Mouse (Mus musculus) hindbrain, embryonic 12.5 days (tissue): ENCODE data around the gene Pcdh15. TPM values are rescaled to one million over a fixed set of nuclear protein-coding genes. Genes with fewer than 3 reads are reported as not detected.

Experiments
- ATAC-seq: fragments of 200-750 bp; cut with Nextera tagmentation; 2 replicates; pipeline ENCODE4 v1.8.0; 2017; ENCODE audit warnings: moderate TSS enrichment; ENCODE audit not compliant: low FRiP score
- H3K27ac ChIP-seq: fragments of 300-500 bp; sonication (generic); 2 replicates; pipeline ENCODE4 v1.5.1; 2016; ENCODE audit warnings: mild to moderate bottlenecking
- H3K27me3 ChIP-seq: fragments of 300-500 bp; sonication (generic); 2 replicates; pipeline ENCODE4 v1.6.1; 2016; ENCODE audit warnings: mild to moderate bottlenecking
- H3K36me3 ChIP-seq: fragments of 300-500 bp; sonication (generic); 2 replicates; pipeline ENCODE4 v1.6.1; 2016; ENCODE audit warnings: mild to moderate bottlenecking
- H3K4me1 ChIP-seq: fragments of 300-500 bp; sonication (generic); 2 replicates; pipeline ENCODE4 v1.6.1; 2016
- H3K4me2 ChIP-seq: fragments of 300-500 bp; sonication (generic); replicated peaks from 2 replicates; pipeline ENCODE4 v1.6.1; 2016; ENCODE audit warnings: mild to moderate bottlenecking
- H3K4me3 ChIP-seq: fragments of 300-500 bp; sonication (generic); 2 replicates; pipeline ENCODE4 v1.5.1; 2016; ENCODE audit warnings: mild to moderate bottlenecking
- H3K9ac ChIP-seq: fragments of 300-500 bp; sonication (generic); 2 replicates; pipeline ENCODE4 v1.6.1; 2016; ENCODE audit warnings: mild to moderate bottlenecking, moderate library complexity
- H3K9me3 ChIP-seq: fragments of 300-500 bp; sonication (generic); replicated peaks from 2 replicates; pipeline ENCODE4 v1.6.1; 2016; ENCODE audit warnings: mild to moderate bottlenecking
- WGBS: fragments of 180-500 bp; shearing (Covaris S2); methylation state at CpG from one replicate; pipeline ENCODE4 v1.1.7; 2016; 5-methylcytosine and 5-hydroxymethylcytosine counted together
- polyA plus RNA-seq: library from polyadenylated mRNA; unstranded; fragments of >200 nt; fragmentation: Nextera tagmentation; extraction: Ambion mirVana; gene quantifications from 2 replicates; pipeline ENCODE4 v1.2.1, GENCODE M21; 2016

The Pcdh15 gene
- polyA plus RNA-seq, 1 experiment from 2014 or later: 4.9 TPM

GRCm38 (mm10) chr10:73725566-73726240, 626.6 kb downstream of the Pcdh15 start:
- H3K4me1 ChIP-seq: no peaks in the 10 kb centered on the region
- no peaks in the 10 kb centered on the region for H3K27me3 ChIP-seq
- H3K27ac ChIP-seq: no peak overlapping the region
- no peaks in the 10 kb centered on the region for H3K9me3 ChIP-seq
- no peak for ATAC-seq
- H3K9ac ChIP-seq: no peak overlapping the region
- H3K4me3 ChIP-seq: no peak overlapping the region
- WGBS: 90% methylated on average over 7 of the region's 7 CpGs
- H3K36me3 ChIP-seq: no peaks in the 10 kb centered on the region
- H3K4me2 ChIP-seq: no peak overlapping the region

- no peak for ATAC-seq
Measured at GRCm38 (mm10) chr10:73733246-73733645, 634.1 kb downstream of the Pcdh15 start.

GRCm38 (mm10) chr10:73749021-73749420, 649.9 kb downstream of the Pcdh15 start:
- H3K4me3 ChIP-seq: no peak overlapping the region
- no peak for ATAC-seq
- H3K4me2 ChIP-seq: no peak overlapping the region
- H3K27ac ChIP-seq: no peak overlapping the region
- WGBS: 33% methylated on average over 2 of the region's 2 CpGs
- H3K27me3 ChIP-seq: no peaks in the 10 kb centered on the region
- no peak overlapping the region for H3K9ac ChIP-seq
- H3K4me1 ChIP-seq: no peaks in the 10 kb centered on the region
- H3K9me3 ChIP-seq: no peaks in the 10 kb centered on the region
- no peaks in the 10 kb centered on the region for H3K36me3 ChIP-seq

More at GRCm38 (mm10) chr10:73733246-73733645, 634.1 kb downstream of the Pcdh15 start:
- Histone ChIP-seq H3K27me3 (no peaks in the 10 kb centered on the region), H3K27ac (no peak overlapping the region), H3K4me3 (no peak overlapping the region), H3K9ac (no peak overlapping the region), H3K9me3 (no peaks in the 10 kb centered on the region), H3K36me3 (no peaks in the 10 kb centered on the region), H3K4me1 (no peaks in the 10 kb centered on the region), H3K4me2 (no peak overlapping the region)
- 90% methylated on average over 7 of the region's 7 CpGs for WGBS

GRCm38 (mm10) chr10:73753876-73754275, 654.7 kb downstream of the Pcdh15 start:
- no peak overlapping the region for H3K4me3 ChIP-seq
- no peak for ATAC-seq
- H3K9ac ChIP-seq: no peak overlapping the region
- H3K27ac ChIP-seq: no peak overlapping the region
- no peak overlapping the region for H3K4me2 ChIP-seq
- no peaks in the 10 kb centered on the region for H3K4me1 ChIP-seq
- no peaks in the 10 kb centered on the region for H3K9me3 ChIP-seq
- no peaks in the 10 kb centered on the region for H3K36me3 ChIP-seq
- no peaks in the 10 kb centered on the region for H3K27me3 ChIP-seq
- WGBS: 62% methylated on average over 3 of the region's 3 CpGs

GRCm38 (mm10) chr10:73782945-73783344, 683.8 kb downstream of the Pcdh15 start:
- H3K36me3 ChIP-seq: no peaks in the 10 kb centered on the region
- no peaks in the 10 kb centered on the region for H3K4me1 ChIP-seq
- WGBS: 58% methylated on average over 4 of the region's 4 CpGs
- H3K9me3 ChIP-seq: no peaks in the 10 kb centered on the region
- H3K27ac ChIP-seq: no peak overlapping the region
- no peak overlapping the region for H3K4me2 ChIP-seq
- H3K4me3 ChIP-seq: no peak overlapping the region
- no peaks in the 10 kb centered on the region for H3K27me3 ChIP-seq
- no peak overlapping the region for H3K9ac ChIP-seq
- 0 out of 2 replicates have a peak, but pooled peaks have one; percentile 22 for ATAC-seq

GRCm38 (mm10) chr10:73788163-73788562, 689.0 kb downstream of the Pcdh15 start:
- 63% methylated on average over 3 of the region's 3 CpGs for WGBS
- Histone ChIP-seq H3K9ac (no peak overlapping the region), H3K4me1 (no peaks in the 10 kb centered on the region), H3K4me3 (no peak overlapping the region), H3K27ac (no peak overlapping the region), H3K27me3 (no peaks in the 10 kb centered on the region), H3K9me3 (no peaks in the 10 kb centered on the region), H3K36me3 (no peaks in the 10 kb centered on the region), H3K4me2 (no peak overlapping the region)
- no peak for ATAC-seq

GRCm38 (mm10) chr10:73805069-73805468, 705.9 kb downstream of the Pcdh15 start:
- no peak for ATAC-seq
- 88% methylated on average over 4 of the region's 4 CpGs for WGBS
- Histone ChIP-seq H3K27ac (no peak overlapping the region), H3K4me3 (no peak overlapping the region), H3K9me3 (no peaks in the 10 kb centered on the region), H3K4me2 (no peak overlapping the region), H3K27me3 (no peaks in the 10 kb centered on the region), H3K4me1 (no peaks in the 10 kb centered on the region), H3K9ac (no peak overlapping the region), H3K36me3 (no peaks in the 10 kb centered on the region)

GRCm38 (mm10) chr10:73812311-73812710, 713.2 kb downstream of the Pcdh15 start:
- H3K27me3 ChIP-seq: no peaks in the 10 kb centered on the region

GRCm38 (mm10) chr10:73821657-73822583, 722.8 kb downstream of the Pcdh15 start:
- Histone ChIP-seq H3K9me3 (no peaks in the 10 kb centered on the region), H3K27ac (no peak overlapping the region), H3K4me3 (peak overlapping the region; percentile 19), H3K9ac (peak overlapping the region; percentile 47; the same call in 1 of the 2 replicates), H3K27me3 (no peaks in the 10 kb centered on the region), H3K4me2 (peak overlapping the region; percentile 50), H3K4me1 (peaks cover 8% of the 10 kb centered on the region), H3K36me3 (no peaks in the 10 kb centered on the region)
- WGBS: 33% methylated on average over 22 of the region's 22 CpGs
- peak; percentile 87 for ATAC-seq

More at GRCm38 (mm10) chr10:73812311-73812710, 713.2 kb downstream of the Pcdh15 start:
- H3K36me3 ChIP-seq: no peaks in the 10 kb centered on the region
- H3K4me2 ChIP-seq: no peak overlapping the region
- H3K9me3 ChIP-seq: no peaks in the 10 kb centered on the region
- no peak overlapping the region for H3K9ac ChIP-seq
- ATAC-seq: no peak
- WGBS: 85% methylated on average over 8 of the region's 8 CpGs
- H3K27ac ChIP-seq: no peak overlapping the region
- no peak overlapping the region for H3K4me3 ChIP-seq
- no peaks in the 10 kb centered on the region for H3K4me1 ChIP-seq

GRCm38 (mm10) chr10:73823214-73823613, 724.1 kb downstream of the Pcdh15 start:
- H3K27ac ChIP-seq: no peak overlapping the region
- H3K9me3 ChIP-seq: no peaks in the 10 kb centered on the region
- no peak overlapping the region for H3K9ac ChIP-seq
- no peaks in the 10 kb centered on the region for H3K36me3 ChIP-seq
- H3K27me3 ChIP-seq: no peaks in the 10 kb centered on the region
- WGBS: 75% methylated on average over 4 of the region's 4 CpGs
- no peak overlapping the region for H3K4me3 ChIP-seq
- H3K4me1 ChIP-seq: peaks cover 8% of the 10 kb centered on the region
- no peak for ATAC-seq
- no peak overlapping the region for H3K4me2 ChIP-seq

- no peak overlapping the region for H3K27ac ChIP-seq
- H3K4me2 ChIP-seq: peak overlapping the region; percentile 33
- H3K4me3 ChIP-seq: no peak overlapping the region
- no peaks in the 10 kb centered on the region for H3K27me3 ChIP-seq
- H3K9me3 ChIP-seq: no peaks in the 10 kb centered on the region
- 59% methylated on average over 8 of the region's 8 CpGs for WGBS
- no peak overlapping the region for H3K9ac ChIP-seq
- no peaks in the 10 kb centered on the region for H3K36me3 ChIP-seq
- peak; percentile 49; the same call in 1 of the 2 replicates for ATAC-seq
- H3K4me1 ChIP-seq: peaks cover 8% of the 10 kb centered on the region
Measured at GRCm38 (mm10) chr10:73826354-73826753, 727.2 kb downstream of the Pcdh15 start.

- WGBS: 87% methylated on average over 2 of the region's 2 CpGs
- no peak for ATAC-seq
- H3K9ac ChIP-seq: no peak overlapping the region
Measured at GRCm38 (mm10) chr10:73828781-73829180, 729.6 kb downstream of the Pcdh15 start.

More at GRCm38 (mm10) chr10:73828781-73829180, 729.6 kb downstream of the Pcdh15 start:
- no peaks in the 10 kb centered on the region for H3K27me3 ChIP-seq
- 0 out of 2 replicates have a peak, but pooled peaks cover 4% of the 10 kb centered on the region for H3K4me1 ChIP-seq
- H3K9me3 ChIP-seq: no peaks in the 10 kb centered on the region
- H3K4me3 ChIP-seq: no peak overlapping the region
- H3K4me2 ChIP-seq: no peak overlapping the region
- no peaks in the 10 kb centered on the region for H3K36me3 ChIP-seq
- H3K27ac ChIP-seq: no peak overlapping the region
